Mouse (Mus musculus): ENCODE measurements at regions not wholly inside any gene's neighbourhood (a gene's known extent, or its start where the extent isn't known, plus 50 kb on each side); places are given as distances from the start of the nearest gene placed in this dataset.

GRCm38 (mm10) chr6:145300266-145300858 lies 50.3 kb upstream of the Kras start:
- no peak for ATAC-seq (ENCODE audit: low FRiP score, low TSS enrichment)
- WGBS = 51% methylated on average over 6 of the region's 6 CpGs
- no peaks in the 10 kb centered on the region for H3K27me3 ChIP-seq (ENCODE audit: control insufficient read depth, insufficient read depth, low read length)
- no peak overlapping the region for H3K27ac ChIP-seq (replicated peaks; ENCODE audit: low read depth, low read length)
- no peak overlapping the region for H3K4me2 ChIP-seq (ENCODE audit: low read length)
- no peaks in the 10 kb centered on the region for H3K36me3 ChIP-seq (ENCODE audit: control insufficient read depth, insufficient read depth, low read length)
- H3K4me3 ChIP-seq (replicated peaks; ENCODE audit: low read depth, low read length) = no peak overlapping the region
- peaks cover 8% of the 10 kb centered on the region for H3K4me1 ChIP-seq (ENCODE audit: control insufficient read depth, insufficient read depth, low read length)
- H3K9ac ChIP-seq (replicated peaks; ENCODE audit: low read length) = no peak overlapping the region
- no peaks in the 10 kb centered on the region for H3K9me3 ChIP-seq (ENCODE audit: control insufficient read depth, low read length)
- DNase-seq = peak; percentile 34

Measured in midbrain, embryonic 14.5 days (tissue).